ENCODE assay signal across 7 mouse cellular contexts in genomic region chr5:36464709-36465661, GRCm38 (mm10). TPM values are rescaled to one million over a fixed set of nuclear protein-coding genes. Genes with fewer than 3 reads are reported as not detected.
DNase-seq lines count a peak whose midpoint lies in the region; ATAC-seq lines count a peak whose summit lies in the region.

TSS of gene Grpel1 (plus strand) at chr5:36464998.

- H3K9me3 ChIP-seq in intestine, embryonic 15.5 days, result no peaks in the 10 kb centered on the region
- no peaks in the 10 kb centered on the region for H3K9me3 ChIP-seq in midbrain, embryonic 10.5 days (replicated peaks)

- H3K4me2 ChIP-seq in intestine, embryonic 15.5 days (replicated peaks), result peak within 1 kb of the TSS; percentile 83

- under 1% methylated on average over 68 of the region's 68 CpGs for WGBS in intestine, embryonic 15.5 days
- WGBS in midbrain, embryonic 10.5 days, result under 1% methylated on average over 68 of the region's 68 CpGs

- peak within 1 kb of the TSS; percentile 82 for H3K4me3 ChIP-seq in intestine, embryonic 15.5 days (replicated peaks)
- H3K4me3 ChIP-seq in midbrain, embryonic 10.5 days, result peak within 1 kb of the TSS; percentile 98

- H3K4me1 ChIP-seq in intestine, embryonic 15.5 days (replicated peaks), result peaks cover 8% of the 10 kb centered on the region; the same call in 1 of the 2 replicates
- peaks cover 43% of the 10 kb centered on the region for H3K4me1 ChIP-seq in midbrain, embryonic 10.5 days

- peak; percentile 98 for ATAC-seq in intestine, embryonic 15.5 days

- H3K27ac ChIP-seq in intestine, embryonic 15.5 days, result peak within 1 kb of the TSS; percentile 71; the same call in 1 of the 2 replicates
- H3K27ac ChIP-seq in midbrain, embryonic 10.5 days (replicated peaks), result peak within 1 kb of the TSS; percentile 88

- H3K27me3 ChIP-seq in intestine, embryonic 15.5 days (replicated peaks), result no peaks in the 10 kb centered on the region
- peaks cover 23% of the 10 kb centered on the region for H3K27me3 ChIP-seq in midbrain, embryonic 10.5 days (ENCODE audit: low read depth, poor library complexity, severe bottlenecking)

- intact Hi-C loops in gastrocnemius, postnatal 36 days (cut with DNase I), result loop anchor here (2.0 to 5.0 kb wide), 2 partner anchors 22 to 67 kb away; no protein-coding TSS in a partner anchor
- intact Hi-C loops in left cerebral cortex, postnatal 25 days (cut with DNase I), result loop anchor here (5.0 kb wide), 2 partner anchors 117 to 483 kb away; no protein-coding TSS in a partner anchor

- peak within 1 kb of the TSS; percentile 77 for H3K9ac ChIP-seq in intestine, embryonic 15.5 days

- peaks cover 11% of the 10 kb centered on the region for H3K36me3 ChIP-seq in intestine, embryonic 15.5 days
- peaks cover 29% of the 10 kb centered on the region for H3K36me3 ChIP-seq in midbrain, embryonic 10.5 days

- DNase-seq in adrenal gland, adult 2 months, result peak; percentile 99
- peak; percentile 100 for DNase-seq in embryo, embryonic 11.5 days (ENCODE audit: low read depth, low spot score)
- DNase-seq in gastrocnemius, postnatal 36 days, result peak; percentile 93 to 97
- peak; percentile 98 to 100 for DNase-seq in left cerebral cortex, postnatal 25 days (ENCODE audit: low spot score in 2 of 2)
- peak; percentile 97 for DNase-seq in midbrain, embryonic 10.5 days (ENCODE audit: low spot score)
- peak; percentile 97 for DNase-seq in right cerebral cortex, postnatal 4 days

RNA-seq across cellular contexts. Expression of gene Grpel1, which starts in this region (rescaled TPM):
- total RNA-seq in adrenal gland, adult 2 months (2021), result 10 to 100 TPM; 79.9 to 86.9 TPM
- 20.6 and 28.7 TPM in 2 replicates for polyA plus RNA-seq in adrenal gland, adult 2 months (2012; rRNA removed)
- total RNA-seq in gastrocnemius, postnatal 36 days (2021), result 10 to 100 TPM; 30.9 to 34.7 TPM
- polyA plus RNA-seq in intestine, embryonic 15.5 days (2015; fragmentation: Nextera tagmentation; extraction: Ambion mirVana), result 71.7 and 72.7 TPM in 2 replicates
- total RNA-seq in left cerebral cortex, postnatal 25 days (2021), result 10 to 100 TPM; 20.7 to 22.7 TPM
- 57.4 and 63.7 TPM in 2 replicates for polyA plus RNA-seq in midbrain, embryonic 10.5 days (2016; fragmentation: Nextera tagmentation; extraction: Ambion mirVana)

Comparison
In these comparisons a context has a peak if more than half of its experiments do, and no peak if none do; other contexts are left out.
1. Peak in every context shown above with its lines: DNase-seq, ATAC-seq, H3K4me3 ChIP-seq and H3K27ac ChIP-seq.